ENCODE assay signal across 16 mouse cellular contexts in genomic region chr2:119014989-119015388, GRCm38 (mm10). TPM values are rescaled to one million over a fixed set of nuclear protein-coding genes. Genes with fewer than 3 reads are reported as not detected.
DNase-seq lines count a peak whose midpoint lies in the region; ATAC-seq and TF ChIP-seq lines count a peak whose summit lies in the region.
"Had no signal": no experiment of that assay in that cellular context is flagged by ENCODE, and none has a peak within 500 bp of the region (broad histone marks: within the 10 kb centered on the region; RNA-seq: fewer than 3 reads in every experiment).

No protein-coding gene starts in this region.

- H3K27me3 ChIP-seq in heart, adult 2 months (ENCODE audit: control insufficient read depth, insufficient read depth, low read length) = no peaks in the 10 kb centered on the region
- no peaks in the 10 kb centered on the region for H3K27me3 ChIP-seq in lung, embryonic 15.5 days
- H3K27me3 ChIP-seq: hindbrain, embryonic 15.5 days; kidney, embryonic 15.5 days; limb, embryonic 15.5 days; midbrain, embryonic 12.5 days had no signal

- no peaks in the 10 kb centered on the region for H3K9me3 ChIP-seq in lung, embryonic 15.5 days
- H3K9me3 ChIP-seq: hindbrain, embryonic 15.5 days; limb, embryonic 15.5 days had no signal

- WGBS in heart, adult 2 months = 68% methylated on average over 7 of the region's 7 CpGs
- 53% methylated on average over 7 of the region's 7 CpGs for WGBS in lung, adult 2 months
- 51% methylated on average over 7 of the region's 7 CpGs for WGBS in lung, embryonic 15.5 days

- H3K79me2 ChIP-seq in heart, adult 2 months (replicated peaks; ENCODE audit: control insufficient read depth, insufficient read depth, low read length) = no peaks in the 10 kb centered on the region

- TF ChIP-seq EP300 in heart, adult 2 months (IDR thresholded peaks at IDR 0.05; ENCODE audit: insufficient read depth, low read depth, low read length) = no peak

- no peak overlapping the region for H3K9ac ChIP-seq in heart, adult 2 months (ENCODE audit: low read depth, low read length)
- no peak overlapping the region for H3K9ac ChIP-seq in lung, embryonic 15.5 days
- H3K9ac ChIP-seq: hindbrain, embryonic 15.5 days; kidney, embryonic 15.5 days; limb, embryonic 15.5 days; midbrain, embryonic 12.5 days had no signal

- DNase-seq in heart, adult 2 months = no peak
- no peak for DNase-seq in heart, postnatal 14 days
- peak; percentile 11 for DNase-seq in lung, adult 2 months
- DNase-seq in lung, postnatal 14 days = no peak
- peak; percentile 18 for DNase-seq in thymus, postnatal 25 days
- DNase-seq in adrenal gland, adult 2 months = no peak
- DNase-seq in cerebellum, postnatal 14 days = no peak
- DNase-seq: right cerebral cortex, postnatal 25 days had no signal

- H3K4me1 ChIP-seq in heart, adult 2 months (ENCODE audit: control insufficient read depth, insufficient read depth, low read length) = peaks cover 3% of the 10 kb centered on the region
- H3K4me1 ChIP-seq in lung, adult 2 months (ENCODE audit: control insufficient read depth, insufficient read depth, low read length) = peaks cover 3% of the 10 kb centered on the region; the same call in 1 of the 2 replicates
- H3K4me1 ChIP-seq in lung, embryonic 15.5 days = peaks cover 20% of the 10 kb centered on the region

- no peak overlapping the region for H3K4me3 ChIP-seq in heart, adult 2 months
- no peak overlapping the region for H3K4me3 ChIP-seq in lung, adult 2 months (replicated peaks; ENCODE audit: extremely low read depth, low read depth, low read length)
- no peak overlapping the region for H3K4me3 ChIP-seq in lung, embryonic 15.5 days
- H3K4me3 ChIP-seq: hindbrain, embryonic 15.5 days; kidney, embryonic 15.5 days; limb, embryonic 15.5 days; midbrain, embryonic 12.5 days had no signal

- TF ChIP-seq POLR2A in heart, adult 2 months (IDR thresholded peaks at IDR 0.05; ENCODE audit: insufficient read depth, low read depth, low read length) = no peak
- TF ChIP-seq POLR2A in lung, adult 2 months (IDR thresholded peaks at IDR 0.05; ENCODE audit: borderline replicate concordance, extremely low read depth, low read depth, low read length) = no peak

- intact Hi-C loops in heart, adult 2 months (cut with DNase I) = loop anchor here (5.0 kb wide), 1 partner anchor 38 kb away; no protein-coding TSS in a partner anchor
- intact Hi-C loops in heart, postnatal 14 days (cut with DNase I) = no loop called here

- TF ChIP-seq CTCF in heart, adult 2 months (IDR thresholded peaks at IDR 0.05) = peak; percentile 10; the same call in 1 of the 2 replicates
- TF ChIP-seq CTCF in lung, adult 2 months (IDR thresholded peaks at IDR 0.05; ENCODE audit: insufficient read depth, low read length) = no peak

- H3K27ac ChIP-seq in heart, adult 2 months = peak overlapping the region; percentile 31; the same call in 1 of the 2 replicates
- no peak overlapping the region for H3K27ac ChIP-seq in lung, embryonic 15.5 days
- H3K27ac ChIP-seq: hindbrain, embryonic 15.5 days; kidney, embryonic 15.5 days; limb, embryonic 15.5 days; midbrain, embryonic 12.5 days; stomach, postnatal 0 days had no signal

- no peak overlapping the region for H3K4me2 ChIP-seq in lung, embryonic 15.5 days
- H3K4me2 ChIP-seq: hindbrain, embryonic 15.5 days; kidney, embryonic 15.5 days; limb, embryonic 15.5 days; midbrain, embryonic 12.5 days had no signal

- peak; percentile 32; the same call in 1 of the 2 replicates for ATAC-seq in lung, embryonic 15.5 days (ENCODE audit: borderline replicate concordance, extremely low read depth, low FRiP score, low TSS enrichment)
- ATAC-seq: activated CD4-positive, CD25-positive, alpha-beta regulatory T cell, adult 4 months; forebrain, embryonic 14.5 days had no signal

- H3K36me3 ChIP-seq in heart, adult 2 months (ENCODE audit: control insufficient read depth, insufficient read depth, low read length) = no peaks in the 10 kb centered on the region
- peaks cover 14% of the 10 kb centered on the region for H3K36me3 ChIP-seq in lung, embryonic 15.5 days

RNA-seq across cellular contexts. Expression of gene Ccdc32, which starts 14.2 kb away (rescaled TPM):
- total RNA-seq in heart, adult 2 months (2021) = 10 to 100 TPM in 1 of 2 experiments, 1 to 10 TPM in 1; 9.7 to 10.9 TPM
- polyA plus RNA-seq in heart, adult 2 months (2012; rRNA removed) = 5.2 and 10.8 TPM in 2 replicates
- total RNA-seq in heart, postnatal 14 days (2021) = 10 to 100 TPM; 12.8 TPM
- polyA plus RNA-seq in lung, adult 2 months (2012; rRNA removed) = 5.8 and 7.5 TPM in 2 replicates
- polyA plus RNA-seq in lung, embryonic 15.5 days (2015; fragmentation: Nextera tagmentation; extraction: Ambion mirVana) = 22.7 and 24.3 TPM in 2 replicates
- total RNA-seq in adrenal gland, adult 2 months (2021) = 10 to 100 TPM; 13.1 to 21.5 TPM
- polyA plus RNA-seq in adrenal gland, adult 2 months (2012; rRNA removed) = 3.3 and 3.8 TPM in 2 replicates

RNA-seq across cellular contexts. Expression of gene Rpusd2, which starts 19.6 kb away (rescaled TPM):
- total RNA-seq in heart, adult 2 months (2021) = 1 to 10 TPM; 4.1 to 5.1 TPM
- polyA plus RNA-seq in heart, adult 2 months (2012; rRNA removed) = 3.4 and 5.7 TPM in 2 replicates
- 1 to 10 TPM; 4.1 to 4.3 TPM for total RNA-seq in heart, postnatal 14 days (2021)
- polyA plus RNA-seq in lung, adult 2 months (2012; rRNA removed) = 3.2 and 3.5 TPM in 2 replicates
- polyA plus RNA-seq in lung, embryonic 15.5 days (2015; fragmentation: Nextera tagmentation; extraction: Ambion mirVana) = 3.3 and 4.1 TPM in 2 replicates
- 1 to 10 TPM; 4.1 to 5.5 TPM for total RNA-seq in adrenal gland, adult 2 months (2021)
- 3.2 and 3.5 TPM in 2 replicates for polyA plus RNA-seq in adrenal gland, adult 2 months (2012; rRNA removed)

RNA-seq across cellular contexts. Expression of gene Knl1, which starts 31.9 kb away (rescaled TPM):
- total RNA-seq in heart, adult 2 months (2021) = under 1 TPM; 0.39 to 0.48 TPM
- 0.02 and 0.06 TPM in 2 replicates for polyA plus RNA-seq in heart, adult 2 months (2012; rRNA removed)
- 1 to 10 TPM; 3.0 to 4.0 TPM for total RNA-seq in heart, postnatal 14 days (2021)
- 0.03 and 0.12 TPM in 2 replicates for polyA plus RNA-seq in lung, adult 2 months (2012; rRNA removed)
- polyA plus RNA-seq in lung, embryonic 15.5 days (2015; fragmentation: Nextera tagmentation; extraction: Ambion mirVana) = 64.0 and 70.3 TPM in 2 replicates
- total RNA-seq in adrenal gland, adult 2 months (2021) = 1 to 10 TPM in 1 of 2 experiments, under 1 TPM in 1; 0.59 to 1.4 TPM
- 0.06 and 0.08 TPM in 2 replicates for polyA plus RNA-seq in adrenal gland, adult 2 months (2012; rRNA removed)

Comparison
In these comparisons a context has a peak if more than half of its experiments do, and no peak if none do; other contexts are left out.
1. DNase-seq: peak in lung, adult 2 months (single experiment) and thymus, postnatal 25 days (single experiment); none in heart, adult 2 months (0 of 2), heart, postnatal 14 days (0 of 2), lung, postnatal 14 days (single experiment), adrenal gland, adult 2 months (single experiment) and cerebellum, postnatal 14 days (0 of 2).
2. RNA of gene Knl1, which starts 31.9 kb away (polyA plus RNA-seq): 64.0 to 70.3 TPM in lung, embryonic 15.5 days; 0.03 to 0.12 TPM in lung, adult 2 months, 0.06 to 0.08 TPM in adrenal gland, adult 2 months and 0.02 to 0.06 TPM in heart, adult 2 months; every median in the first group is over 10 times any median in the second.